Mouse (Mus musculus) liver, embryonic 14.5 days (tissue): ENCODE measurements around the gene Cdrt4. TPM values are rescaled to one million over a fixed set of nuclear protein-coding genes. Genes with fewer than 3 reads are reported as not detected.

Source experiments
- ATAC-seq: fragments of 200-750 bp; cut with Nextera tagmentation; 2 replicates; pipeline ENCODE4 v1.8.0; 2017; ENCODE audit warnings: moderate number of reproducible peaks, mild to moderate bottlenecking, moderate library complexity; ENCODE audit not compliant: insufficient read depth
- DNase-seq, 3 experiments: peaks; one replicate each; pipeline ENCODE4 v3.0.0-alpha.2; 2012 to 2013; ENCODE audit warnings: low read depth in 3 of 3, low spot score in 3 of 3
- H3K27ac ChIP-seq: fragments of 300-500 bp; sonication (generic); 2 replicates; pipeline ENCODE4 v1.5.1; 2014; ENCODE audit warnings: moderate library complexity, mild to moderate bottlenecking, control low read depth, inconsistent platforms
- H3K27me3 ChIP-seq: fragments of 300-500 bp; sonication (generic); 2 replicates; pipeline ENCODE4 v1.6.1; 2014; ENCODE audit warnings: mild to moderate bottlenecking, low read length, moderate library complexity; ENCODE audit not compliant: control insufficient read depth, insufficient read depth
- H3K36me3 ChIP-seq: fragments of 300-500 bp; sonication (generic); replicated peaks from 2 replicates; pipeline ENCODE4 v1.6.1; 2014; ENCODE audit warnings: low read depth; ENCODE audit not compliant: control insufficient read depth, insufficient read depth
- H3K4me1 ChIP-seq, 2 experiments: fragments of 200-500 bp in 1 of 2; fragments of 300-500 bp in 1 of 2; sonication (generic) in 1 of 2; replicated peaks; 2 replicates each; pipeline ENCODE4 v1.6.1; 2012 to 2014; ENCODE audit warnings: antibody characterized with exemption in 1 of 2, inconsistent platforms in 1 of 2, low read length in 1 of 2; ENCODE audit not compliant: control insufficient read depth in 2 of 2, insufficient read depth in 2 of 2
- H3K4me2 ChIP-seq: fragments of 300-500 bp; sonication (generic); 2 replicates; pipeline ENCODE4 v1.6.1; 2014; ENCODE audit warnings: low read depth, mild to moderate bottlenecking, control low read depth, moderate library complexity
- H3K4me3 ChIP-seq, 2 experiments: fragments of 200-500 bp in 1 of 2; fragments of 300-500 bp in 1 of 2; sonication (generic) in 1 of 2; 2 replicates each; pipeline ENCODE4 v1.5.1; 2012 to 2014; ENCODE audit warnings: low read depth in 2 of 2, low read length in 2 of 2, mild to moderate bottlenecking in 2 of 2, control low read depth in 1 of 2, inconsistent platforms in 1 of 2, moderate library complexity in 1 of 2; ENCODE audit not compliant: insufficient read depth in 1 of 2
- H3K9ac ChIP-seq: fragments of 300-500 bp; sonication (generic); replicated peaks from 2 replicates; pipeline ENCODE4 v1.6.1; 2014; ENCODE audit warnings: mild to moderate bottlenecking, control low read depth, moderate library complexity
- H3K9me3 ChIP-seq: fragments of 300-500 bp; sonication (generic); 2 replicates; pipeline ENCODE4 v1.6.1; 2016; ENCODE audit warnings: low read length, mixed read lengths; ENCODE audit not compliant: control insufficient read depth
- CTCF ChIP-seq: IDR thresholded peaks from 2 replicates; pipeline ENCODE4 v1.5.1; 2016; ENCODE audit warnings: antibody characterized with exemption, low read depth, control low read depth
- EP300 ChIP-seq: IDR thresholded peaks from 2 replicates; pipeline ENCODE4 v1.6.1; 2016; ENCODE audit warnings: antibody characterized with exemption, low read depth
- WGBS: fragments of 180-500 bp; shearing (Covaris S2); extraction: QIAGEN DNeasy Blood & Tissue Kit; methylation state at CpG from one replicate; pipeline ENCODE4 v1.1.7; 2014; ENCODE audit not compliant: insufficient replicate concordance; 5-methylcytosine and 5-hydroxymethylcytosine counted together
- polyA plus RNA-seq, 2 experiments: library from polyadenylated mRNA; depleted of rRNA in 1 of 2; stranded (reverse) in 1 of 2; unstranded in 1 of 2; fragments of >200 nt; fragmentation: Nextera tagmentation in 1 of 2; extraction: Ambion mirVana in 1 of 2; gene quantifications; 2 replicates each; pipeline versions ENCODE4 v1.2.1 to v1.2.3; 2012 to 2014

Gene Cdrt4
- polyA plus RNA-seq, 2 experiments, result not detected

DNA sequence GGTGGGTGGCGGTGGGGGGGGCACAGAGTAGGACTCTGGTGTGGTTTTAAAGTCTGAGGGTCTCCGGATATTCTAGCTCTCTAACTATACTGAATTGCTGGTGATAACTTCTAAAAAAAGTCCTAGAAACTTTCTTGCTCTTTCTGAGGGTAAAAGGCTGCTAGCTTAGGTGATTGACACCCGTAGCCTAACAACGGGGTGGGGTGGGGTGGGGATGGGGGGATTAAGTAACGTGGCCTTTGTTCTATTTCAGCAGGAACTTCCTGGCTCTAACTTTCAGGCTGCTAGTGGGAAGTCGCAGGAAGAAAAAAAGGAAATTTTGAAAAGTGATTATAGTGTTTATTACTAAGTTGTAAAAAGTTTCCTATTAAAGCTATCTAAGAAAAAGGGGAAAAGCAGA, 4.8 kb downstream of the Cdrt4 start:
- no peak overlapping the region for H3K9ac ChIP-seq
- ATAC-seq (no peak), DNase-seq (no peak)
- no peak overlapping the region for H3K27ac ChIP-seq
- H3K36me3 ChIP-seq, result no peaks in the 10 kb centered on the region
- H3K4me3 ChIP-seq, result no peak overlapping the region
- WGBS, result 22% methylated on average over 6 of the region's 6 CpGs
- H3K9me3 ChIP-seq, result no peaks in the 10 kb centered on the region
- TF ChIP-seq CTCF, result no peak
- TF ChIP-seq EP300, result no peak
- H3K4me1 ChIP-seq, result no peaks in the 10 kb centered on the region
- no peaks in the 10 kb centered on the region for H3K27me3 ChIP-seq
- no peak overlapping the region for H3K4me2 ChIP-seq

DNA sequence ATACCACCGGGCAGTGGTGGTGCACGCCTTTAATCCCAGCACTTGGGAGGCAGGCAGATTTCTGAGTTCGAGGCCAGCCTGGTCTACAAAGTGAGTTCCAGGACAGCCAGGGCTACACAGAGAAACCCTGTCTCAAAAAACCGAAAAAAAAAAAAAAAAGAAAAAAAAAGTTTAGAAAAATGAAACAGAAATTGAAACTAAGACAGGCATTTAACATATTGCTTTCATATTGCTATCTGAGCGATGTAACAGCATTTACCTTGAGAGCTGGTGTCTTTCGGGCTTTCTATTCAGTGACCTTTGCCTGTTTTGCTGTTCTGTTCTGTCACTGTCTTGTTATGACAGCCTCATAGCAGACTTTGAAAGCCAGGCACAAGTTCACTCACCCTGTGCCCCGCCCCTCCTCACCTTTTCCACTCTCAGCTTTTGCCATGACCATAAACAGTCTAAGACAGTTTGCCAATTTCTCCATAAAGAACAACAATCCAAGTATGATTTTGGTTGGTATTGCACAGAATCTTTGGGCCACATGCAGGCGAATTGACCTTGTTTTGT, 6.7 kb downstream of the Cdrt4 start:
- Histone ChIP-seq H3K27me3 (no peaks in the 10 kb centered on the region), H3K9me3 (no peaks in the 10 kb centered on the region), H3K4me3 (no peak overlapping the region), H3K4me1 (no peaks in the 10 kb centered on the region), H3K9ac (no peak overlapping the region), H3K36me3 (no peaks in the 10 kb centered on the region), H3K27ac (no peak overlapping the region), H3K4me2 (no peak overlapping the region)
- 60% methylated on average over 8 of the region's 8 CpGs for WGBS
- ATAC-seq (no peak), DNase-seq (no peak)
- no peak for TF ChIP-seq CTCF
- no peak for TF ChIP-seq EP300

DNA sequence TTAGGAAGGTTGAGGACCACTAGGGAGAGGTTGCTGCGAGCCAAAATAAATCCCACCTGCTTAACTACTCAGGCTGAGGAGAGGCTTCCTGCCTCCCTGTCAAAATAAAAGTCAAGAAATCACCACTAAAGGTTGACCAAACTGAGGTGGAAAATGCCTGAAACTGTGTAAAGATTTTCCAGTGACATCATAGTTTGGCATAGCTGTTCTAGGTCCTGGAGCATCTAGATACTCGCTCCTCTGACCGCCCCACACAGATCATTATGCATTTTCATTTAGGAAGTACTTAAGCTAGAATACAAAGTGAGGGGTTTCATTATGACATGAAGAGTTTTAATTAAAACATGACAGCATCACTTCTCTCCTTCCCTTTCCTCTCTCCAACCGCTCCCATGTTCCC, 12.3 kb downstream of the Cdrt4 start:
- 54% methylated on average over 4 of the region's 4 CpGs for whole genome bisulfite sequencing
- no peak for TF ChIP-seq CTCF
- no peak for TF ChIP-seq EP300
- Histone ChIP-seq H3K36me3 (no peaks in the 10 kb centered on the region), H3K4me2 (no peak overlapping the region), H3K4me3 (no peak overlapping the region), H3K27ac (no peak overlapping the region), H3K9me3 (no peaks in the 10 kb centered on the region), H3K9ac (no peak overlapping the region), H3K4me1 (no peaks in the 10 kb centered on the region; a peak in 1 of 4 replicates), H3K27me3 (no peaks in the 10 kb centered on the region)
- DNase-seq (no peak), ATAC-seq (no peak)

DNA sequence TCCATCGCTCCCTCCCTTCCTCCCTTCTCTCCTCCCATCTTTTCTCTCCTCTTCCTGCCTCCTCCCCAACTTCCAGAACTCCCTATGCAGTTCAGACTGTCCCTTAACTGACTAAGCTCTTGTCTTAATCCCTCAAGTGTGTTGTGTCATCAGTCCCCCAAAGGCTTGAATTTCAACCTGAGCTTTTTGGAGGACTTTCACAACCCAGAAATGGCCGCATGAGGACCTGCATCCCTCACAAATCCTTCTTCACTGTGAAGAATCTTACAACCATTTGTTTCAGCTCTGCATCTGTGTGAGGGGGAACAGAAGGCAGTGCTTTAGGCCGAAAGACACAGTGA, 15.4 kb downstream of the Cdrt4 start:
- H3K9me3 ChIP-seq, result no peaks in the 10 kb centered on the region
- ATAC-seq (no peak), DNase-seq (no peak)
- WGBS, result 35% methylated on average over 3 of the region's 3 CpGs
- TF ChIP-seq EP300 (no peak), CTCF (no peak)
- no peak overlapping the region for H3K9ac ChIP-seq
- H3K27me3 ChIP-seq, result no peaks in the 10 kb centered on the region
- H3K4me1 ChIP-seq, result no peaks in the 10 kb centered on the region; a peak in 1 of 4 replicates
- H3K4me2 ChIP-seq, result no peak overlapping the region
- H3K4me3 ChIP-seq, result no peak overlapping the region
- no peaks in the 10 kb centered on the region for H3K36me3 ChIP-seq
- H3K27ac ChIP-seq, result no peak overlapping the region

DNA sequence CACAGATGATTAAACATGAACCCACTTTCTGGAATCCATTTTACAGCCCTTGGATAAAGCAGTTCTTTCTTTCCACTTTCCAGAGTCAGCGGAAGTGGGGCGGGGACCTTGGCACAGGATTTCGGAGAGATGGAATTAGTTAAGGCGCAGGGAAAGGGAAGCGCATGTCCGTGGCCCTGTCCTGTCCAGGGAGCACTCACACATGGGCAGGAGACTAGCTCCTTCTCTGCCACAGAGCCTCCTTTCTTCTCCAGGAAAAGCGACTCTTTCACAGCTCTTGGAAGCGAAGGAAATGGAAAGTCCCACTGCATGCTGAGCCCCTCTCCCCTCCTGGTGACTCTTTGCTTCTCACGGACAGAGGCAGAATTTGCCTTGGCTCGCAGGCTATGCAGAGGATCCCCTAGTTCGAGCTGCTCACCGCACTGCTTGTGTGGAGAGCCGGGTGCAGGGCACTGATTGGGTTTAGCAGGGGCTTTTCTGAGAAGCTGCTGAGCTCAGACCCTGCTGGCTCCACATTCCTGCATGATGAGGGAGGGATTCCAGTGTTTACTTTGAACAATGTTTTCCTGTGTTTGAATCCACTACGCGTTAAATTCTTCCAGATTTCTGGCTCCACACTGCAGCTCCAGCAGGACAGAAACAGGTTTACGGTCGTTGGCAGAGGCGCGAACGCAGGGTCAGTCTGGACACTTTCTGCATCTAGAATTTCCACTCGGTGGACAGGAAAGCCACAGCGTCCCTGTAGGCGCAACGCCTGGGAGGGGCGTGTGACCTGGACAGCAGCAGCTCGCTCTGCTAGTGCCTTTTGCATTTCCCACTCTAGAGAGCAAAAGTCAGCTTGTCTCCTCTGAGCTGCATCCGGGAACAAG, 16.0 kb downstream of the Cdrt4 start:
- Histone ChIP-seq H3K4me2 (peak overlapping the region; percentile 4; the same call in 1 of the 2 replicates), H3K9me3 (no peaks in the 10 kb centered on the region), H3K4me3 (peak overlapping the region in 1 of 2 experiments; percentile 8; a peak in 1 of 4 replicates), H3K27me3 (no peaks in the 10 kb centered on the region), H3K36me3 (no peaks in the 10 kb centered on the region), H3K27ac (no peak overlapping the region), H3K4me1 (no peaks in the 10 kb centered on the region; a peak in 1 of 4 replicates), H3K9ac (no peak overlapping the region)
- ATAC-seq (no peak), DNase-seq (no peak)
- TF ChIP-seq EP300 (no peak), CTCF (no peak)
- WGBS, result 8% methylated on average over 27 of the region's 27 CpGs
